Mouse (Mus musculus) bone marrow, adult 2 months (tissue): ENCODE measurements around the gene Tpm4.

Experiments
- CTCF ChIP-seq: fragments of 200-500 bp; IDR thresholded peaks from 2 replicates; pipeline ENCODE4 v1.5.1; 2011; ENCODE audit warnings: low read length, control low read depth; ENCODE audit not compliant: control insufficient read depth, insufficient read depth
- POLR2A ChIP-seq: fragments of 200-500 bp; IDR thresholded peaks from 2 replicates; pipeline ENCODE4 v1.6.1; 2011; ENCODE audit warnings: low read depth, mild to moderate bottlenecking, control low read depth, low read length, borderline replicate concordance; ENCODE audit not compliant: control insufficient read depth

DNA sequence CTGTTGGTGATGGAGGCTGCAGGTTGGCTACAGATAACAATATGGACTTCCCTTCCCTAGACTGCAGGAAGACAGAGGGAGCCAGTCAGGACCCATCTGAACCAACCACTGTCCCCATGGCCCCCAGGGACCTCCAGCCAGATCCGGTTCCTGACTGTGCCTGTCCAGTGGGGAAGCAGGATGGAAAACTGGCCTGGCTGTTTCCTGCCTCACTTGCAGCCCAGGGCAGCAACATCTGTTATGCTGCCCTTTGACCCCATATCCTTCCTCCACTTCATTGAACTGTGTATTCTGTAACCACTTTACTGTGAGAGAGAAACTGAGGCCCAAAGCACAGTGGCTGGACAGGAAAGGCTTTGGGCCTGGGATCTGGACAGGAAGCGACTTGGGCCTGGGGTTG is 3.5 kb upstream of the Tpm4 start:
- TF ChIP-seq CTCF = no peak
- no peak for TF ChIP-seq POLR2A
